Mouse (Mus musculus) mouse embryonic stem cell (cell line): ENCODE measurements around the gene Mgst3.

ENCODE experiments used
- in situ Hi-C, 2 experiments: fragments of 300-500 bp; cut with MboI; formaldehyde crosslinking; loops; 1 replicate in 1 of 2; 3 replicates in 1 of 2; pipeline ENCODE4 v1.14.3; 2019 to 2020; ENCODE audit warnings: low sequenced_read_pairs in 2 of 2, low pct_unique_long_range_greater_than_20kb in 1 of 2, mixed read lengths in 1 of 2; ENCODE audit not compliant: unreplicated experiment in 1 of 2

Gene Mgst3

DNA sequence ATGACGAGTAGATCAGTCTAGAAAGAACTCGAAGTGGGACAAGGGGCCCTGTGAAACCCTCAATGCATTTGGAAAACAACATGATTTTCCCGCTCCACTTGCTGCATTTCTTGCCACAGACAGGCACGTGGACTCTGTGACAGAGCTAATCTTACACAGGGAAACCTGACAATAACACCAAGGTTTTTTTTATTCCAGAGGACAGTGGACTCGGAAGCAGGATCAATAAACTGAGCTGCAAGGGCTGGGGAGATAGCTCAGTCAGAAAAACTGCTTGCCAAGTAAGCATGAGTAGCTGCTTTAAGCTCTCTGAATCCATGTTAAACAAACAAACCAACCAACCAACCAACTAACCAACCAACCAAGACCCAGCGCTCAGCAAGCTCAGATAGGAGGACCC is 2.4 kb downstream of the Mgst3 start:
- in situ Hi-C loops, result no loop called here

DNA sequence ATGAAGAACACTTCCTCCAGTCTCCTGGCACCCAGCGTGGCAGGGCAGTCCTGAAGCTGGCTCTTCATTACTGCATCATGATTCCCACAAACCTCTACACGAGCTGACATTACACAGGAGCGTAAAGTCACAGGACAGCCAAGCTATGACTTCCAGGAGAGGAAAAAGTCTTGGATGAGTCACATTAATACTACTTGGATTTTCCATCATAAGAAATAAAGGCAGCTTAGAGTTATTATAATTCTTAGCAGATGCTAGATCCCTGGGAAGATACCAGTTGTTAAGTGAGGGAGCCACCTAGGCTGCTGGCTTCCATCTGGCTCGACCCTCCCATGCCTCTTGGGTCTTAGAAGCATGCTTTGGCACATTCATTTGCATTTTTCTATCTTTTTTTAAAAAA is 3.3 kb downstream of the Mgst3 start:
- in situ Hi-C loops, result no loop called here

DNA sequence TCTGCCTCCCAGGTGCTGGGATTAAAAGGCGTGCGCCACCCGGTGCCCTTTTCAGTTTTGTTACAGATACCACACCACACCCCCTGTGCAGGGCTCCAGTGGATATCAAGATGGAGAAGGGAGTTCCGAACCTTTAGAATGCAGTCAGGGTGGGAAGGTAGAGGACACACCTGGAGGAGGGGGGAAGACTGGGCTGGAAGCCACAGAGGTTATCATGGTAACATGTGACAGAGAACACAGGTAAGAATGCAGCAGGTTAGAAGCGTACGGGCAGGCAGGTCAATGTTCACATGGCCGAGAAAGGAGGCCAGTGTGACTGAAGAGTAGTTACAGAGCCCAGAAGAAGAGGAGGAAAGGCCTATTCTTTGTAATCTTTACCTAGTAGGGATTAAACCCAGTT is 4.1 kb downstream of the Mgst3 start:
- in situ Hi-C loops, result no loop called here

DNA sequence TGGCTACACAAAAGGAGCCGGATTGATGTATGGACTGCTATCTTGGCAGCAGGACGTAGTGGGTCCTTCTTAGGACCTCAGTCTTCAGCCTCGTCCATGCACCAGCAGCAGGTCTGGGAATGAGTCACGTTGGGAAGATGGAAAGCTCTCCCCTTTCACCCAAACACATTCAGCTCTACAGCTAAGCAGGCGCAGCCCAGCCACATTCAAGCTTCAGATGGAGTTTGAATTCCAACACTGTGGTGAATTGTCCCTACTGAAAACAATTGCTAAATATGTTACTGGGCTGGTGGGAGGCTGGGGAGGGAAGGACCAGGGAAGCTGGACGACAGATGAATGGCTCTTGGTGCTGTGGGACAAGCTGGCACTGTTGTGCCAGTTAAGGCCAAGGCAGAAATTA is 5.1 kb downstream of the Mgst3 start:
- in situ Hi-C loops, result no loop called here

DNA sequence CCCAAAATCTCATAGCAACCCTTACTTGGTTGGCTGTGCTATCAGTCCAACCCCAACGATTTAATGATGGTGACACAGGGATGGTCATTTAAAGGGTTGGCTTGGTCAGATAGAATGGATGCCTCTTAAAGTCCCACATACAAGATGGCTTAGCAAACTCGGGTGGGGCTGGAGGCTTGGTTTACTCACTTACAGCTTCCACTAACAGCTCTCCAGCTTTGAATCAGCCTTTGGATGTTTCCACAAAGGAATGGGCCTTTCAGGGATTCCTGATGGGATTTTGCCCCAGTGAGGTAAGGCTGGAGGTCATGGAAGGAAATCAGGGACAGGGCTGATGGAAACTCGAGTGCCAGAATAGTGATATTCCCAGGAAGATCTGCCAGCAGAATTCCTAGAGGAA is 5.8 kb downstream of the Mgst3 start:
- in situ Hi-C loops, result no loop called here

DNA sequence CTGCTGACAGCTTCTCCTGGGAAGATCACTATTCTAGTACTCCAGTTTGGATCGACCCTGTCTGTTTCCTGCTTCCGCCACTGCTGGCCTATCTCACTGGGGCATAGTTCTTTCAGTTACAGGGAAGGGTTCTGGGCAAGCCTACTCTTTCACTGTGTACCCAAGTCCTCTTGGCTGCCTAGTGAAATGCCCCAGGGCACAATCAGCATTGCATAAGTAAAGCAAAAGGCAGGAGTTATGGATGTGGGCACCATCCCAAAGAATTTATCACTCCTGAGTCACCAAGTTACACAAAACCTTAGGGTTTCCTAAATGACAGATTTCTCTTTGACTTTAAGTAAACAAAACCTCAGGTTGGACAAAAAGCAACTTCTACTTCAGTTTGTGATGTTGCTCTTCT is 6.3 kb downstream of the Mgst3 start:
- in situ Hi-C loops, result no loop called here

DNA sequence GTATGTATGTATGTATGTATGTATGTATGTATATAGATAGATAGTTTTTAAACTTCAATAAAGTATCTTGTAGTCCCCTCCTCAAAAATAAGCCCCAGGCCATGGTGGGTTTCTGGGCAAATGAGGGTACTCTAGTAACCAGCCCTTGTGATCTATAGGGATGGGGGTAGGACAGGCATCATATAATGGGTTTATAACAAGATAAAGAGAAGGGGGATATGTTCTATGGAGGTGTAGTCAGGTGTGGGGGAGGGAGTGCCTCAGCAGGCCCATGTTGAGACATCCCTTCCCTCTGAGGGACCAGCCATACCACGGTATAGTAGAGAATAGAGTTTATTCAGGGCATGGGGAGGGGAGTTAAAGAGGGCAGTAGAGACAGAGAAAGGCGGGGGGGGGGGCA is 7.2 kb downstream of the Mgst3 start:
- in situ Hi-C loops, result no loop called here

DNA sequence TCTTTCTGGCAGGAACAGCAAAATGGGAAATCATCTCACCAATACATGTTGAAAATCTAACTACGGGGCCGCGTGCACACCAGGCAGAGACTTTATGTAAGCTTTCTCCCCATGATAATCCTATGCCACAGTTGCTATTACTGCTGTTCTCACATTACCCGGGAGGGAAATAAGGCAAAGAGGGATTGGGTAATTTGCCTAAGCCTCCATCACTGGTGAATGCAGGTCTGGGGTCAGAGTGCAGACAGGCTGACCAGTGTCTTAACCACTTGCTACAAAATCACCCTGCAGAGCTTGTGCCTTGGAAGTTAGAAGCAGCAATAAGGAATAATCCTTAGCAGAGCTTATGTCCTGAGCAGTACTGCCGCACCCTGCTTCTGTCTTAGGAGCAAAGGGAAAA is 8.0 kb downstream of the Mgst3 start:
- in situ Hi-C loops, result no loop called here

DNA sequence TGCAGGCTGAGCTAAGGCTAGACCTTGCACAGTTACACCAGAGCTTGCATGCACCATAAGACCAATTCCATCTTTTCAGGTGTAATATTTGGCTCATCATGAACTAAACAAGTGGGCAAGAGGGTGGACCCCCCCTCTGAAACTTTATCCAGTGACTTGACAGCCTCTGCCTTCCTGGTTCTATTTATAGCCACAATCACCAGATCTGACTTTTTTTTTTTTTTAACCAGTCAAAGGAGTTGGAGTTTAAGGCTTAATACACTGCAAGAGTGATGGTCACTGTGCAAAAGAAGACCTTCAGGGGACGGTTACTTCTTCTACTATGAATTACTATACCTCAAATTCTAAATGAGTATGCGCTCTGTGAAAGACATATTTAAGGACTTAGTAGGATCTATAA is 8.4 kb downstream of the Mgst3 start:
- in situ Hi-C loops, result no loop called here

DNA sequence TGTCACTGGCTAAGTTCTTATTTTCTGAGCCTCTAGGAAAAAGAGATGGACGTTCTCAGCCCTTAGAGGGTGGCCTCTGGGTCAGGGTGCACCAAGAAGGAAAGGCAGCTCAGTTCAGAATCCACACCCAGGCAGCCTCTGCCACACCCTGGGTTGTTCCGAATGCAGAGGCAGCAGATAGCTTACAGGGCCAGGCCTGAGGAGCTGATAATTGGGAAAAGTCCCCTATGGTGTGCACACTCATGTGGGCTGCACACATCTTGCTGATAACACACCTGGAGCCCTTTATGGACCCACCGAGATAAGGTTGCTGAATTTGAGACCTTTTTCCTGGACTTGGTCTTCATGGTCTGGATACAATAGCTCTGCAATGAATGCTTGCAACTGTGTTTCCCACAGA is 9.5 kb downstream of the Mgst3 start:
- in situ Hi-C loops, result no loop called here

DNA sequence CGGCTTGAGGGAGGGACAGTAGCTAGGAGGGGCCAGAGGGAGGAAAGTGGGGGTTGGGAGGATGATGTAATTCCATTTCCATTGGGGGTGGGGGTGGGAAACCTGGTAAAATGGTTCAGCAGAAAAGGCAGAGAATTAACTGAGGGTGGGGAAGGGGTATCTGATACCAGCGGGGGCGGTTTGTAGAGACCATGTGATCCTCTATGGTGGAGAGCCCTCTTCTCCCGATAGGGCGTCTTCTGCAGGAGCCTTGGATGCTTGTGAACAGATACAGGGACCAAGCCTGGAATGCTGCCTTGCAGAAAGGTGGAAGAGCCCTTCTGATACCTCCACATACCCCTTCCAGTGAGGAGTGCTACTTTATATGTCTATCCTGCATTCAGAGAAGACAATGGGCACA is 10.5 kb downstream of the Mgst3 start:
- in situ Hi-C loops, result no loop called here

DNA sequence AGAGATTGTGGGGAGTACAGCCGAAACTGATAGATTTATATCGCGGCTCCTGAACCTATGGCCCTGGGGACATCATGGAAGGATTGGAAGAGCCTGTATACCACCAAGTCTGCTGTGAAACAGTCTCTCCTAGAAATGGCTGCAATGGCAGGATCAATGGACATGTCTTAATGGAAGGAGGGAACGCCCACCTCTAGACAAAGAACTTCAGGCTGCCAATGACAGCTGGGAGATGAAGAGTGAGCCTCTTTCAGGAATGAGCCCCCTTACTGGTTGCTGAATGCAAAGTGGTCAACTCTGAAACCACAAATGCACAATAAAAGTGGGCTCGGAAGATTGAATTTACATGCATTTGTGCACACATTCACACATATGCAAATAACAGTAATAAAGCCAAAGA is 10.9 kb downstream of the Mgst3 start:
- in situ Hi-C loops, result no loop called here

DNA sequence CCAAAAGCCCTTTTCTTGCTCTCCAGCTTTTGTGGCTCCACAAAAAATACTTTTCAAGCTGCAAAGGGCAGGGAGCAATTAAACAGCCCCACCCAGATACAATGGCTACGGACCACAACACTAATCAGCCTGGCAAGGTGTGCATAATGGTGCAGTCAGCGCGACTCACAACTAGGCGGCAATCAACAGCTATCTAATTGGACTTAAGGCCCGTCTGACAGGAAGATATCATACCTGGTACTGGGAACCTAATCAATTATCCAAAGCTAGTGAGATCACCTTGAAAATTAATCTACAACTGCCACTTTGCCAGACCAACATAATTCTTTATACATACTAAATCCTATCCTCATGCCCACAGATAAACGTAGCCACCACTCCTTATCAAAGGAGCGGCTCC is 11.3 kb downstream of the Mgst3 start:
- in situ Hi-C loops, result no loop called here

DNA sequence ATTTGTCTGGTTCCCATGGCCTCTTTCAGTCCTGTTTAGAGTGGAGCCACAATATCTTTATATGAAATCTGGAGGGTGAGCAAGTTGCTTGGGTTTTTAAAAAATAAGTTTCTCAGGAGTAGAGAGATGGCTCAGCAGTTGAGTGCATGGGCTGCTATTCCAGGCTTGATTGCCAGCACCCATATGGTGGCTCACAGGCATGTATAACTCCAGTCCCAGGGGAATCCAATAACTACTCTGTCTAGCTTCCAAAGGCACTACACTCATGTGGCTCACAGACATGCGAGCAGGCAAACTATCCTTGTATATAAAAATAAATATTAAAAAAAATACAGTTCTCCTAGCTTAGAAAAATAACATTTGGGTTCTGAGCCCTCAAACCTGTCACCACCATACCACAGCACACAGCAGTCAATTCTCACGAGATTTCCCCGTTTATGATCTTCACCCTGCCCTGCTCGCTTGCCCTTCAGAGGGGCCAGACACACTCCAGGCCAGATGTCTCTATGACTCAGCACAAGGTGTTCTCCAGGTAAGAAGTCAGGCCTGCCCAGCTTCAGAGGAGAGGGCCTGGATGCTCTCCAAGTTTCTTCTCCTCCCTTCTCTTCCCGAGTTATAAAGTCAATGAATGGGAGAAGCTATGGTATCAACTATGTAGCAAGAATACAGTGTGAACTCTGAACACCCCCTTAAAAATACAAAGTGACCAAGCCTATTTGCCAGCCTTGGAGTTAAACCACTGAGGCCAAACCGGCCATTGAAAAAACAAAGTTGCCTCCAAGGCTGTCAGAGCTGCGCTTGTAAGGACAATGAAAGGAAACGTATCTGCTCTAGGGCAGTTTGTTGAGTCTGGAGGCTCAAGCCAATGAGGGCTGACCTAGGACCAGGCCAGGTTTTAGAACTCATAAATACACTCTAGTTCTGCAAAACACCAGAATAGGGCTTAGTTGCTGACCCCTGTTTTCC is 12.3 kb downstream of the Mgst3 start:
- in situ Hi-C loops, result no loop called here

DNA sequence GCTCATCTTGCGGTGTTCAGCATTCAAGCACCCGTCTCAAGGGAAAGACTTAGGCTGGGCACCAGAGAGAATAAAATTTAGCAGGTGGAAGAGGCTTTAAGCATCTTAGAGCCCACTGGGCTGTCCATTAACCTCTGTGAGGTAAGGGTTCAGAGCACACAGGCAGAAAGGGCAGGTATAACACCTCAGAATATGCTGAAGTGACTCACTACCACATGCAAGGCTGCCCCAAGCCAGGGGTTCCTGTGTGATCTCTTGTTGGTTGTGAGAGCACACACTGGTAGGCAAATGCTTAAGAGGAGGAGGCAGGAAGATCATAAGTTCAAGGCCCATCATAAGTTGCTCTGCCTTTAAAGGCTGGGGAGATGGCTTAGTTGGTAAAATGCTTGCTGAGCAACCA is 13.4 kb downstream of the Mgst3 start:
- in situ Hi-C loops, result no loop called here

DNA sequence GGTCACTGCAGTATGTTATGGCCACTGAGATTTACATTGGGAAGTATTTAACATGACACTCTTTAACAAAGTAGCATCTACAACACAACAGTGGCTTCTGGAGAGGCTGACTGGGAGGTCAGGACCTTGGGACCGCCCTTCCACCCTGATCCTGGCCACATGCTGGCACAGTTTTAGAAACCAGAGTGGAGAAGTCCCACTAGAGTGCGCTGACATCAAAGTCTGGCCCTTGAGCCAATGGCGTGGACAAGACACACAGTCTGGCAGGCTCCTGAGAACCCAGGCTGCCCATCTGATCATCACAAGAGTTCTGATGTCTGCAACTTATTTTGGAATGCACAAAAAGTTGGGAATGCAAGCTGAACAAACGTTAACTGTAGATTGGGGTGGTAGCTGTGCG is 13.9 kb downstream of the Mgst3 start:
- in situ Hi-C loops, result no loop called here

DNA sequence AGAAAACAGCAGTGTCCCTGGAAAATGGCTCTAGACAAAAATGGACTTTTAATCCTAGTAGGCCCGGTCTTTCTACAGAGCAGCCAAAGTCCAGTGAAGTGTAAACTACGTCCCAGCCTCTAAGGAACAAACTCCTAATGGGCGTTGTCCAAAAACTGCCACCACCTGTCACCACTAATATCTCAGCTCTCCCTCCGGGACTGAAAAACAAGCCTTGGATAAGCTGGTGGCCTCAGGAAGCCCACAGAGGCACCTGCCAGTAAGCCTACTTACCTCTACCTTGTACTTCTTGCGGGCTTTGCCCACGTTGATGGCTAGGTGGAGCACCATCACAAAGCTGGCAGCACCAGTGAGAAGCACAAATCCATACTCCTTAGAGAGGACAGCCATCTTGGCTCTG is 15.6 kb downstream of the Mgst3 start:
- in situ Hi-C loops, result no loop called here

DNA sequence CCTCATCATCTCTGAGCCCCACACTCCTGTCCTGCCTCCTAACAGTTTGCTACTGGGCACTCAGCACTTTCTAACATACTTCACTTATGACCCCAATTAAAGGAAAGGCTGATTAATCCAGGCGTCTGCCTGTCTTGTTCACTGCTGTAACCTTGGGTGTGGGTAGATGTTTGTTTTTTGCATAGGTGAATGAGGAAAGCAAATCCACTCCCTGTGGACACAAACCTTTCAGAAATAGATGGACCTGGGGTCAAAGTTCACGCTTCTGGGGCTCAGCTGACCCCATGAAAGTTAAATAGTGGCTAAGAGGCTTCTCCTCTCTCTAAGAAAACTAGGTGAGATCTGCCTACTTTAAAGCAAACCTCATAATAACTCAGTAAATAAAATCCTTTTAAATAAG is 18.7 kb downstream of the Mgst3 start:
- in situ Hi-C loops, result no loop called here

DNA sequence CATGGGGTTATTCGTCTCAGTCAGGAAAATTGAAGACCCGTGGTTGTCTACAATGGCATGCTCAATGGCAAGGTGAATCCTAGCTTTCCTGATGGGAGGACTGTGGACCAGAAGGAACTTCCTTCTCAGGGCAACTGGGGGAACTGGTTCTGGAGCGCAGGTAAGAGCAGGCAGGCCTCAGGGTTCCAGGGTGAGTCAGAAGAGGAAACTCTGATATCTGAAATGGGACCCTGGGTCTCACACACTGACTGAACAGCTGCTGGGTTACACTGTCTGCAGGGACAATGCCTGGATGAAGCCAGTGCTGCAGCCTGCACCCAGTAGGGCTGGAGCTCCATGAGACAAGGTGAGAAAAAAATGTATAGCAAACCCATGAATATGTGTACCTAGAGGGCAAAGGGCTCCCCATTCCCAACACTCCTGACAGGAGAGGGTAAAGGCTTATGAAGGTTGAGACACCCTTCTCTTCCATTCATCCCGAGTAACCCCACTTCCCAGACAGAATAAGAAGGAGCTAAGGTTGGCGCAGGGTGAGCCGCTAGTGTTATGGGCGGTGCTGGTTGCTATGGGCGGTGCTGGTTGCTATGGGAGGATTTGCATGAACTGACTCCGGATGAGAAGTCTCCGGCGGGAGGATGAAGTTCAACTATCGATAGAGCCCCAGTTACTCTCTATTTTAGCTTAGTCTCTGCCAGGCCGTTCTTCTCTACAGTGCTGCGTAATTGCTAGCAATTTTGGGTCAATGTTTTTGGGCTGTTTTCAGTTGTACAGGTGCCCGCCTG is 19.4 kb downstream of the Mgst3 start:
- in situ Hi-C loops, result no loop called here

DNA sequence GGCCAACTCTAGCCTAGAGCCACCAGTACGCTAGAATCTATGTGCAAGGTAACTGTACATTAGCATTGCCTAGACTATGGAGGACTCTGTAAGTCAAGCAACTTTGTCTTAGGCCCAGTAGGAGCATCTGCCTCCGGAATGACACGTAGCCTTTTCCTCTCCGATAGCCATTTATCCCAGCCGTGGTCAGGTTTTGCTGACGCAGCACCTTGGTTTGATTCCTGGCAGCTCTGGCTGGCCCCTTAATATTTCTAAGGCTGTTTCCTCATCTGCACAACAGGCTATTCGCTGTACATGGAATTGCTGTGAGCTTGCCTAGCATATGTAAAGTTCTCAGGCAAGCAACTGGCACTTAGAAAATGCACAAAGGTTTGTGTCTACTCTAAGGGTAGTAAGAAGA is 20.9 kb downstream of the Mgst3 start:
- in situ Hi-C loops, result no loop called here
